Mouse (Mus musculus): ENCODE data around the gene Ephb2. TPM values are rescaled to one million over a fixed set of nuclear protein-coding genes. Genes with fewer than 3 reads are reported as not detected.

Ephb2 gene
- total and polyA plus RNA-seq, 2 experiments from 2014 or later, result 15.6 to 202 TPM

- ATAC-seq (ENCODE audit: low FRiP score), result no peak
- H3K4me2 ChIP-seq (ENCODE audit: low read depth, low read length, poor library complexity, severe bottlenecking), result no peak overlapping the region
- DNase-seq (ENCODE audit: low spot score), result no peak
These were observed 122.4 kb downstream of the Ephb2 start for GRCm38 (mm10) chr4:136713431-136713830.

GRCm38 (mm10) chr4:136711985-136712768 lies 123.6 kb downstream of the Ephb2 start:
- Histone ChIP-seq H3K4me1 (ENCODE audit: insufficient read depth, low read length) (peaks cover 6% of the 10 kb centered on the region; the same call in 1 of the 2 replicates), H3K27ac (ENCODE audit: low read depth, low read length) (no peak overlapping the region), H3K9me3 (ENCODE audit: low read length) (no peaks in the 10 kb centered on the region), H3K27me3 (ENCODE audit: insufficient read depth, low read length) (no peaks in the 10 kb centered on the region), H3K9ac (replicated peaks; ENCODE audit: low read length, poor library complexity, severe bottlenecking) (no peak overlapping the region), H3K4me3 (ENCODE audit: low read depth, low read length) (no peak overlapping the region), H3K36me3 (ENCODE audit: insufficient read depth, low read length) (no peaks in the 10 kb centered on the region), H3K4me2 (ENCODE audit: low read depth, low read length, poor library complexity, severe bottlenecking) (no peak overlapping the region)
- TF ChIP-seq CTCF (IDR thresholded peaks at IDR 0.05), result no peak
- 30% methylated on average over 20 of the region's 20 CpGs for WGBS
- ATAC-seq (ENCODE audit: low FRiP score), result no peak
- DNase-seq (ENCODE audit: low spot score), result no peak

More at GRCm38 (mm10) chr4:136713431-136713830, 122.4 kb downstream of the Ephb2 start:
- Histone ChIP-seq H3K27me3 (ENCODE audit: insufficient read depth, low read length) (no peaks in the 10 kb centered on the region), H3K4me1 (ENCODE audit: insufficient read depth, low read length) (peaks cover 6% of the 10 kb centered on the region; the same call in 1 of the 2 replicates), H3K27ac (ENCODE audit: low read depth, low read length) (no peak overlapping the region), H3K36me3 (ENCODE audit: insufficient read depth, low read length) (no peaks in the 10 kb centered on the region), H3K9ac (replicated peaks; ENCODE audit: low read length, poor library complexity, severe bottlenecking) (no peak overlapping the region), H3K4me3 (ENCODE audit: low read depth, low read length) (no peak overlapping the region), H3K9me3 (ENCODE audit: low read length) (no peaks in the 10 kb centered on the region)
- WGBS, result 86% methylated on average over 3 of the region's 3 CpGs
- no peak for TF ChIP-seq CTCF (IDR thresholded peaks at IDR 0.05)

GRCm38 (mm10) chr4:136710345-136710744 lies 125.4 kb downstream of the Ephb2 start:
- ATAC-seq (ENCODE audit: low FRiP score), result no peak
- H3K4me2 ChIP-seq (ENCODE audit: low read depth, low read length, poor library complexity, severe bottlenecking), result no peak overlapping the region
- H3K27me3 ChIP-seq (ENCODE audit: insufficient read depth, low read length), result no peaks in the 10 kb centered on the region
- H3K4me1 ChIP-seq (ENCODE audit: insufficient read depth, low read length), result no peaks in the 10 kb centered on the region
- no peak overlapping the region for H3K9ac ChIP-seq (replicated peaks; ENCODE audit: low read length, poor library complexity, severe bottlenecking)
- H3K36me3 ChIP-seq (ENCODE audit: insufficient read depth, low read length), result no peaks in the 10 kb centered on the region
- WGBS, result 92% methylated on average over 9 of the region's 9 CpGs
- no peak for TF ChIP-seq CTCF (IDR thresholded peaks at IDR 0.05)
- no peak overlapping the region for H3K4me3 ChIP-seq (ENCODE audit: low read depth, low read length)
- DNase-seq (ENCODE audit: low spot score), result no peak
- H3K27ac ChIP-seq (ENCODE audit: low read depth, low read length), result no peak overlapping the region
- H3K9me3 ChIP-seq (ENCODE audit: low read length), result no peaks in the 10 kb centered on the region

- WGBS, result 53% methylated on average over 2 of the region's 2 CpGs
- Histone ChIP-seq H3K9ac (replicated peaks; ENCODE audit: low read length, poor library complexity, severe bottlenecking) (no peak overlapping the region), H3K9me3 (ENCODE audit: low read length) (no peaks in the 10 kb centered on the region), H3K4me3 (ENCODE audit: low read depth, low read length) (no peak overlapping the region), H3K27ac (ENCODE audit: low read depth, low read length) (0 out of 2 replicates have a peak overlapping the region, but pooled peaks have one; percentile 13), H3K27me3 (ENCODE audit: insufficient read depth, low read length) (no peaks in the 10 kb centered on the region), H3K4me2 (ENCODE audit: low read depth, low read length, poor library complexity, severe bottlenecking) (no peak overlapping the region), H3K4me1 (ENCODE audit: insufficient read depth, low read length) (no peaks in the 10 kb centered on the region), H3K36me3 (ENCODE audit: insufficient read depth, low read length) (no peaks in the 10 kb centered on the region)
- TF ChIP-seq CTCF (IDR thresholded peaks at IDR 0.05), result no peak
- DNase-seq (ENCODE audit: low spot score) (no peak), ATAC-seq (ENCODE audit: low FRiP score) (no peak)
These were observed 126.8 kb downstream of the Ephb2 start for GRCm38 (mm10) chr4:136708956-136709355.

- no peaks in the 10 kb centered on the region for H3K9me3 ChIP-seq (ENCODE audit: low read length)
- WGBS, result 72% methylated on average over 4 of the region's 4 CpGs
These were observed 129.1 kb downstream of the Ephb2 start for GRCm38 (mm10) chr4:136706696-136707095.

GRCm38 (mm10) chr4:136705091-136705490 lies 130.7 kb downstream of the Ephb2 start:
- Histone ChIP-seq H3K4me2 (ENCODE audit: low read depth, low read length, poor library complexity, severe bottlenecking) (no peak overlapping the region), H3K9me3 (ENCODE audit: low read length) (no peaks in the 10 kb centered on the region), H3K27ac (ENCODE audit: low read depth, low read length) (no peak overlapping the region), H3K9ac (replicated peaks; ENCODE audit: low read length, poor library complexity, severe bottlenecking) (no peak overlapping the region), H3K36me3 (ENCODE audit: insufficient read depth, low read length) (no peaks in the 10 kb centered on the region), H3K27me3 (ENCODE audit: insufficient read depth, low read length) (no peaks in the 10 kb centered on the region), H3K4me3 (ENCODE audit: low read depth, low read length) (no peak overlapping the region), H3K4me1 (ENCODE audit: insufficient read depth, low read length) (no peaks in the 10 kb centered on the region; the same call in 1 of the 2 replicates)
- no peak for ATAC-seq (ENCODE audit: low FRiP score)
- TF ChIP-seq CTCF (IDR thresholded peaks at IDR 0.05), result no peak
- 63% methylated on average over 5 of the region's 5 CpGs for WGBS
- no peak for DNase-seq (ENCODE audit: low spot score)

More at GRCm38 (mm10) chr4:136706696-136707095, 129.1 kb downstream of the Ephb2 start:
- Histone ChIP-seq H3K9ac (replicated peaks; ENCODE audit: low read length, poor library complexity, severe bottlenecking) (no peak overlapping the region), H3K4me2 (ENCODE audit: low read depth, low read length, poor library complexity, severe bottlenecking) (no peak overlapping the region), H3K27ac (ENCODE audit: low read depth, low read length) (no peak overlapping the region), H3K36me3 (ENCODE audit: insufficient read depth, low read length) (no peaks in the 10 kb centered on the region), H3K27me3 (ENCODE audit: insufficient read depth, low read length) (no peaks in the 10 kb centered on the region), H3K4me1 (ENCODE audit: insufficient read depth, low read length) (no peaks in the 10 kb centered on the region; the same call in 1 of the 2 replicates), H3K4me3 (ENCODE audit: low read depth, low read length) (no peak overlapping the region)
- no peak for DNase-seq (ENCODE audit: low spot score)
- no peak for TF ChIP-seq CTCF (IDR thresholded peaks at IDR 0.05)
- no peak for ATAC-seq (ENCODE audit: low FRiP score)

Data from midbrain, postnatal 0 days (tissue).